Mouse (Mus musculus) kidney, embryonic 16.5 days (tissue): ENCODE results near the gene Zfr. TPM values are rescaled to one million over a fixed set of nuclear protein-coding genes. Genes with fewer than 3 reads are reported as not detected.
"Not testable (repeated sequence)": the region's sequence is repeated elsewhere in the genome, so short reads cannot be mapped to it uniquely, and the experiment has no call there.

ENCODE experiments used
- ATAC-seq: fragments of 200-750 bp; cut with Nextera tagmentation; 2 replicates; pipeline ENCODE4 v1.8.0; 2017; ENCODE audit warnings: moderate TSS enrichment; ENCODE audit not compliant: low FRiP score, low TSS enrichment
- H3K27ac ChIP-seq: fragments of 300-500 bp; sonication (generic); 2 replicates; pipeline ENCODE4 v1.5.1; 2014; ENCODE audit warnings: low read length
- H3K27me3 ChIP-seq: fragments of 300-500 bp; sonication (generic); 2 replicates; pipeline ENCODE4 v1.6.1; 2014; ENCODE audit warnings: low read length, control low read depth, mixed read lengths; ENCODE audit not compliant: insufficient read depth
- H3K36me3 ChIP-seq: fragments of 300-500 bp; sonication (generic); 2 replicates; pipeline ENCODE4 v1.6.1; 2014; ENCODE audit warnings: low read length, control low read depth, mixed read lengths; ENCODE audit not compliant: insufficient read depth
- H3K4me1 ChIP-seq: fragments of 300-500 bp; sonication (generic); 2 replicates; pipeline ENCODE4 v1.6.1; 2014; ENCODE audit warnings: low read length, control low read depth, mixed read lengths; ENCODE audit not compliant: insufficient read depth
- H3K4me2 ChIP-seq: fragments of 300-500 bp; sonication (generic); replicated peaks from 2 replicates; pipeline ENCODE4 v1.6.1; 2014; ENCODE audit warnings: low read depth, low read length
- H3K4me3 ChIP-seq: fragments of 300-500 bp; sonication (generic); 2 replicates; pipeline ENCODE4 v1.5.1; 2014; ENCODE audit warnings: mild to moderate bottlenecking, low read length
- H3K9ac ChIP-seq: fragments of 300-500 bp; sonication (generic); replicated peaks from 2 replicates; pipeline ENCODE4 v1.6.1; 2014; ENCODE audit warnings: low read length
- H3K9me3 ChIP-seq: fragments of 300-500 bp; sonication (generic); 2 replicates; pipeline ENCODE4 v1.6.1; 2016; ENCODE audit warnings: low read length, control low read depth
- WGBS: fragments of 180-500 bp; shearing (Covaris S2); extraction: QIAGEN DNeasy Blood & Tissue Kit; methylation state at CpG from one replicate; pipeline ENCODE4 v1.1.7; 2014; 5-methylcytosine and 5-hydroxymethylcytosine counted together
- polyA plus RNA-seq: library from polyadenylated mRNA; unstranded; fragments of >200 nt; fragmentation: Nextera tagmentation; extraction: Ambion mirVana; gene quantifications from 2 replicates; pipeline ENCODE4 v1.2.1, GENCODE M21; 2015

Zfr gene
- polyA plus RNA-seq, 1 experiment from 2014 or later, result 101 TPM

DNA sequence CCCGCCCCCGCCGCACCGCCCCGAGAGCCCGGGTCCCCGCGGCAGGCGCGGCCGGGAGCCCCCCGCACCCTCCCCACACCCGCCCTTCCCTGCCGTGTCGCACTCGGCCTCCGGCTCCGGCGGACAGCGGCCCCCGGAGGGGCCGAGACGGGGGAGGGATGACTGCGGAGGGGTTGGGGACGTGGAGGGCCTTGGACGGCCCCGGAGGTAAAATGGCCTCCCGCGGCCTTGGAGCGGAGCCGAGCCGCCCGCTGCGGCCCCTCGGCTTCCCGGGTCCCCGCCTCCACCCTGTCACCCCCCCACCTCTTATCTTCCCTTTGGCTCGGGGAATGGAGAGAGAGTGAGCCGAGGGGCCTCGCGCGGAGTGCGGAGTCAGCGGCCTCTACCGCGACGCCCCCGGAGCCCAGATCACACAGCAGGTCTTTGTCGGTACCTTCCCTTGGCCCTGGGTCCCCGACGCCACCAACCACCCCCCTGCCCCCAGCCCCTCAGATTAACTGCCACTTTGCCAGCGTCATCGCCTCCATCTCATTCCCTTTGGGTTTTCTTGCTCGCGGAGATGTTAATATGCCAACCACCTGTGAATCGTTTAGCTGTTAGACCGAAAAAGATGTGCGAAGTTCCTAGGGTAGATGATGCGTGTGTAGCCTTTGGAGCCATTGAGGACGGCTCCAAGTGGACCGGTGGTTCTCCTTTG, 949 bp downstream of the Zfr start:
- under 1% methylated on average over 45 of the region's 61 CpGs for WGBS
- peak; percentile 57 for ATAC-seq
- H3K9me3 ChIP-seq, result no peaks in the 10 kb centered on the region
- no peaks in the 10 kb centered on the region for H3K27me3 ChIP-seq
- H3K4me3 ChIP-seq, result peak overlapping the region; percentile 95
- H3K9ac ChIP-seq, result peak overlapping the region; percentile 100
- peak overlapping the region; percentile 92 for H3K27ac ChIP-seq
- no peaks in the 10 kb centered on the region for H3K36me3 ChIP-seq
- peak overlapping the region; percentile 77 for H3K4me2 ChIP-seq
- H3K4me1 ChIP-seq, result peaks cover 6% of the 10 kb centered on the region

DNA sequence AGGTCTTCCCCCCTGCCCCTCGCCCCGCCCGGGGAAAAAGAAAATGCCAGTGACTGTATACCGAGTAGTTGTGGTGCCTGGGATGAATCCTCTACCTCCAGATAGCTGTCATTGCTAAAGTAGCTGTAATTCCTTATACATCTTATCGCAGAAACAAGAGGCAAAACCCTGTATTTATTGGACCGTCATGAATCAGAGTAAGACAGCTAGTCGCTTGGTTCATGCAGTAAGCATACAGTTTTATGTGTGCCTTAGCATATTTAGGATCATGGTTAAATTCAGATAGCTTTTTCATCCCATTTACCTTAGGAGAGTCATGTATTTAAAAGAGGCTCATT, 1.5 kb downstream of the Zfr start:
- no peak for ATAC-seq
- Histone ChIP-seq H3K4me1 (peaks cover 6% of the 10 kb centered on the region), H3K27me3 (no peaks in the 10 kb centered on the region), H3K4me2 (peak overlapping the region; percentile 77), H3K9me3 (no peaks in the 10 kb centered on the region), H3K9ac (peak overlapping the region; percentile 100), H3K27ac (peak overlapping the region; percentile 92), H3K36me3 (no peaks in the 10 kb centered on the region), H3K4me3 (peak overlapping the region; percentile 95)
- 3% methylated on average over 7 of the region's 7 CpGs for WGBS

DNA sequence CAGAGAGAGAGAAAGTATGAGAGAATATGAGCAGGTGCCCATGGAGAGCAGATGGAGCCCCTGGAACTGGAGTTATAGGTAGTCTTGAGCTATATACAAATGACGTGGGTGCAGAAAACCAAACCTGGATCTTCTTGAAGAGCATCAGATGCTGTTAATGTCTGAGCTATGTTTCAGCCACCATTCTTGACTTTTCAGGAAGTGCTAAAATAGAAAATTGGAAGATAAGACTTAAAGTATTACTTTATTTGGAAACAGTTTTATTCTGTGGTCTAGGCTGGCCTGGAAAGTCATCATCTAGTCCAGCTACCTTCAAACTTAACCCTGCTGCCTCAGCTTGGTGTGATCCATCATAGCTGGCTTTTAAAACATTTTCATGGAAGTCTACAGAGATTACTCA, 7.3 kb downstream of the Zfr start:
- peaks cover 8% of the 10 kb centered on the region; the same call in 1 of the 2 replicates for H3K36me3 ChIP-seq
- ATAC-seq, result no peak
- H3K27ac ChIP-seq, result no peak overlapping the region
- no peak overlapping the region for H3K4me3 ChIP-seq
- no peak overlapping the region for H3K4me2 ChIP-seq
- H3K9me3 ChIP-seq, result no peaks in the 10 kb centered on the region
- H3K27me3 ChIP-seq, result no peaks in the 10 kb centered on the region
- H3K4me1 ChIP-seq, result no peaks in the 10 kb centered on the region
- H3K9ac ChIP-seq, result no peak overlapping the region
- WGBS, result 93% methylated on average over 1 of the region's 1 CpGs

DNA sequence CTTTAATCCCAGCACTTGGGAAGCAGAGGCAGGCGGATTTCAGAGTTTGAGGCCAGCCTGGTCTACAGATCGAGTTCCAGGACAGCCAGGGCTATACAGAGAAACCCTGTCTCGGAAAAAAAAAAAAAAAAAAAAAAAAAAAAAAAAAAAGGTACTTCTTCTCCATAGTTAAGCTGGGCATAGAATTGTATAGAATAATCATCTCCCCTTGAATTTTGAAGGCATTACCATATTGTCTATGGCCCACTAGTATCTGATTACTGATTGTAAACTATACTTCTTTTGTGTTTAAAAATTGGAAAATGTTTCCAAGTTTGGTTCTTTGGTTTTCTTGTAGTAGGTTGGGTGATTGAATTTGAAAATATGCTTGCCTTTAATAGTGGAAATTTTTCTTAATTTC, 13.2 kb downstream of the Zfr start:
- H3K9ac ChIP-seq, H3K9me3 ChIP-seq, H3K4me3 ChIP-seq, H3K27ac ChIP-seq, H3K27me3 ChIP-seq, H3K4me1 ChIP-seq, ATAC-seq, H3K4me2 ChIP-seq, H3K36me3 ChIP-seq: not testable (repeated sequence)
- WGBS, result 85% methylated on average over 3 of the region's 3 CpGs

DNA sequence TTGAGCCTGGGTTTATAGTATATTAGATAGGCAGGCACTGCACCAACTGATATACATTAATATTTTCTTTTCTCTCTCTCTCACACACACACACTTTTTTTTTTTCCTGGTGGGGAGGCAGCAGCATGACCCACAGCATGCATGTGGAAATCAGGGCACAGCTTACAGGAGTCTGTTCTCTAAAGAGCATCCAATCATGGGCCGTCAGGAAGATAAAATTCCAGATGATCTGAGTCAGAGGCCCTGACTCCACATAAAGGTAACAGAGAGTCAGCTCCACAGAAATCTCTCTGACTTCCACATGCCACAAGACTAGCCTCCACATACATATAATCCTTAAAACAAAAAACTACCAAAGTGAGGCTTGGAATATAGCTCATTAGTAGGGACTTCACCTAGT, 16.9 kb downstream of the Zfr start:
- Histone ChIP-seq H3K36me3 (peaks cover 7% of the 10 kb centered on the region; the same call in 1 of the 2 replicates), H3K9me3 (no peaks in the 10 kb centered on the region), H3K9ac (no peak overlapping the region), H3K4me3 (no peak overlapping the region), H3K27ac (no peak overlapping the region), H3K4me2 (no peak overlapping the region), H3K4me1 (0 out of 2 replicates have a peak, but pooled peaks cover 4% of the 10 kb centered on the region), H3K27me3 (no peaks in the 10 kb centered on the region)
- no peak for ATAC-seq
- WGBS, result 46% methylated on average over 1 of the region's 1 CpGs

DNA sequence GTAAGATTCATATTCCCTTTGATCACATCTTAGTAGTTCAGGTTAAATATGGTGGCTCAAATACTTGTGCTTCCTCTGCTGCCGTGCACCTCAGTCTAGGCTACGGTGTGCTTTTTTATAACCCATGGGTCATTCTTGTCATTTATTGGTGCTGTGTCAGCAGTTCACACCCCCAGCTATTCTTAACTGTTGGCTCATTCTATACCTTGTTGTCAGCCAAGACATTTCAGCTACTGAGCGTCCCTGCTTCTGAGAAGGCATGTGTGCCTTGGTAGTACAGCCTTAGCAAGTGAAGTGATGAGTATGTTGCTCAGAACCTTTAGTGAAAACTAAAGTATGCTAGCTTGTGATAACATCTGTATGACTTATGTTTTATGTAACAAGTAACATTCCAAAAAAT, 17.7 kb downstream of the Zfr start:
- ATAC-seq, result no peak
- no peak overlapping the region for H3K27ac ChIP-seq
- H3K4me1 ChIP-seq, result 0 out of 2 replicates have a peak, but pooled peaks cover 4% of the 10 kb centered on the region
- H3K4me3 ChIP-seq, result no peak overlapping the region
- 16% methylated on average over 3 of the region's 3 CpGs for WGBS
- no peaks in the 10 kb centered on the region for H3K9me3 ChIP-seq
- no peak overlapping the region for H3K9ac ChIP-seq
- peaks cover 9% of the 10 kb centered on the region for H3K36me3 ChIP-seq
- no peak overlapping the region for H3K4me2 ChIP-seq
- H3K27me3 ChIP-seq, result no peaks in the 10 kb centered on the region

DNA sequence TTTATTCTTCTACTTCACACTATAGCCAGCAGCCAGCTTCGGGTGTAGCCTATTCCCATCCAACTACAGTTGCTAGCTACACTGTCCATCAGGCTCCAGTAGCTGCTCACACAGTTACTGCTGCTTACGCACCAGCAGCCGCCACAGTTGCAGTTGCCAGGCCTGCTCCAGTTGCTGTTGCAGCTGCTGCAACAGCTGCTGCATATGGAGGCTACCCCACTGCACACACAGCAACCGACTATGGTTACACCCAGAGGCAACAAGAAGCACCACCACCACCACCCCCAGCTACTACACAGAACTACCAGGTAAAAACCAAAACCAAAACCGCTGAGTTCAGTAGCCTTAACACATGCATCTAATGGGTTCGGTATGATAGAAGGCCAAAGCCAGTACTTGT, 18.7 kb downstream of the Zfr start:
- 0 out of 2 replicates have a peak, but pooled peaks cover 4% of the 10 kb centered on the region for H3K4me1 ChIP-seq
- H3K9ac ChIP-seq, result no peak overlapping the region
- no peaks in the 10 kb centered on the region for H3K27me3 ChIP-seq
- H3K4me2 ChIP-seq, result no peak overlapping the region
- 85% methylated on average over 6 of the region's 6 CpGs for WGBS
- no peak overlapping the region for H3K27ac ChIP-seq
- no peaks in the 10 kb centered on the region for H3K9me3 ChIP-seq
- H3K36me3 ChIP-seq, result peaks cover 15% of the 10 kb centered on the region
- ATAC-seq, result no peak
- H3K4me3 ChIP-seq, result no peak overlapping the region

DNA sequence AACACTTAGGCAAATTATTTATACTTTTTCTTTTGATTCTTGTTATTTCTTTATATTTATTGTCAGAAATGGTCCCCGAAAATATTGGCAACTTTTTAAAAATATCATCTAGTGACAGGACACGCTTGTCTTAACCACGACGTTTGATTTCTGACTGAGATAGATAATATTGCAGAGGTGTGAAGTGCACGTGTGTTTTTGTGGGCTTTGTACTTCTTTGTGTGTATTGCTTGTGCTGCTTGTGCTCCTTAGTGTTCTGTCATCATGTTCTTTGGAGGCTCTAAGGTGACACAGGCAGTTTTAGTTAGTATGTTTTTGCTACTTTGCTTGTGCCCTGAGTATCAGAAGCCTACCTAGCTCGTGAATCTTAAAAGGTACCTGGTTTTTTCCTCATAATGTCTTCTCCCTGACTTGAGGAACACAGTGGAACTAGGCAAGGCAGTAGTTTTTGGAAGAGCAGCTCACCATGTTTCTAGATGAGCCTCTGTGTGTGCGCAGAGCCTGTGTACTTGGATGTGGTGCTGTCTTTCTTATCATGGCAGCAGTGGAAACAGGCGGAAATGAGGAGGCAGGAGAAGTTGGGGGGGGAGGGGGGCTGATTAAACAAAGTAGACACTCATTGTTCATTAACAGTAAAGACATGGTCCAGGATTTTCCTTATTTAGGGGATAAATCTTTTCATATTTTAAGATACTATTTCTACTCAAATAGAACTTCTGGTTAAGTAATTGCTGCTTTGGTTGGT, 23.5 kb downstream of the Zfr start:
- Histone ChIP-seq H3K36me3 (peaks cover 17% of the 10 kb centered on the region), H3K4me3 (no peak overlapping the region), H3K27me3 (no peaks in the 10 kb centered on the region), H3K9ac (no peak overlapping the region), H3K4me1 (no peaks in the 10 kb centered on the region), H3K27ac (no peak overlapping the region), H3K9me3 (no peaks in the 10 kb centered on the region), H3K4me2 (no peak overlapping the region)
- ATAC-seq, result no peak
- WGBS, result 90% methylated on average over 8 of the region's 8 CpGs

DNA sequence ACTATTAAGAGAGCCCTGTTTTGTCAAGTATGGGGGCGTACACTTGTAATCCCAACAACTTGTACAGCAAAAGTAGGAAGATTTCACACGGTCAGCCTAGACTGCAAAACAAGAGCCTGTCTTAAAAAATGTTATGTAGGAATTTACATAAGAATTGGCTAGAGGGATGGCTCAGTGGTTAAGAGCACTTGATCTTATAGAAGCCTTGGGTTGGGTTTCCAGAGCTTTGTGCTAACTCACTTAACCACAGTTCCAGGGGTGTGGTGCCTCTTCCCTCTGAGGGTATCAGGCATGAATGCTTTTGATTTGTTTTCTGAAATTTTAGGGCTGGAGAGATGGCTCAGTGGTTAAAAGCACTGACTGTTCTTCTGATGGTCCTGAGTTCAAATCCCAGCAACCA, 29.8 kb downstream of the Zfr start:
- Histone ChIP-seq H3K27ac (no peak overlapping the region), H3K36me3 (peaks cover 39% of the 10 kb centered on the region), H3K4me1 (no peaks in the 10 kb centered on the region), H3K4me3 (no peak overlapping the region), H3K4me2 (no peak overlapping the region), H3K27me3 (no peaks in the 10 kb centered on the region), H3K9ac (no peak overlapping the region), H3K9me3 (no peaks in the 10 kb centered on the region)
- WGBS, result 93% methylated on average over 2 of the region's 2 CpGs
- no peak for ATAC-seq

DNA sequence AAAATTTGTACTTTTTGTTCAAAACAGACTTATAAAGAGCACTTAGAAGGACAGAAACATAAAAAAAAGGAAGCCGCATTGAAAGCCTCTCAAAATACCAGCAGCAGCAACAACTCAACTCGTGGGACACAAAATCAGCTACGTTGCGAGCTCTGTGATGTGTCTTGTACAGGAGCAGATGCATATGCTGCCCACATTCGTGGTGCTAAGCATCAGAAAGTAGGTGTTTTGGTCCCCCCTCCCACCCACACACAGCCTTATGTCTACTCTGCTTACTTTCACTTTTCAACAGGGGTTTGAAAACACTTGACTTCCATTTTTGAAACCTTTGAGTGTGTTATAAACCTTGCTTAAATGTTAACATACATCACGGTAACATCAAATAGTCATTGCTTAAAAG, 31.9 kb downstream of the Zfr start:
- Histone ChIP-seq H3K4me1 (no peaks in the 10 kb centered on the region), H3K9me3 (no peaks in the 10 kb centered on the region), H3K27ac (no peak overlapping the region), H3K9ac (no peak overlapping the region), H3K4me3 (no peak overlapping the region), H3K36me3 (peaks cover 47% of the 10 kb centered on the region), H3K4me2 (no peak overlapping the region), H3K27me3 (no peaks in the 10 kb centered on the region)
- no peak for ATAC-seq
- WGBS, result 90% methylated on average over 6 of the region's 6 CpGs
